Mouse (Mus musculus): ENCODE data around the gene Selenok. TPM values are rescaled to one million over a fixed set of nuclear protein-coding genes. Genes with fewer than 3 reads are reported as not detected.

Selenok gene
- total RNA-seq, 2 experiments from 2014 or later, result 84.2 to 85.6 TPM

Small RNA genes within 50 kb of the gene (microRNA-seq; reads per million reads assigned to microRNA genes)
- not detected for gene Mir6947

Other genes with a start within 250 kb of the Selenok start
- gene Cacna2d3, start 246.4 kb upstream of the Selenok start, total RNA-seq (2021), result 1 to 10 TPM; 3.0 TPM
- 10 to 100 TPM; 71.8 to 75.6 TPM for gene Actr8, start 10.0 kb downstream of the Selenok start, total RNA-seq (2021)
- 1 to 10 TPM; 2.6 to 4.2 TPM for gene Il17rb, start 40.6 kb downstream of the Selenok start, total RNA-seq (2021)
- gene Chdh, start 40.7 kb downstream of the Selenok start, total RNA-seq (2021), result 1 to 10 TPM; 7.1 to 8.1 TPM